Comparison of ENCODE assay signal across 8 mouse cellular contexts in the genomic region with DNA sequence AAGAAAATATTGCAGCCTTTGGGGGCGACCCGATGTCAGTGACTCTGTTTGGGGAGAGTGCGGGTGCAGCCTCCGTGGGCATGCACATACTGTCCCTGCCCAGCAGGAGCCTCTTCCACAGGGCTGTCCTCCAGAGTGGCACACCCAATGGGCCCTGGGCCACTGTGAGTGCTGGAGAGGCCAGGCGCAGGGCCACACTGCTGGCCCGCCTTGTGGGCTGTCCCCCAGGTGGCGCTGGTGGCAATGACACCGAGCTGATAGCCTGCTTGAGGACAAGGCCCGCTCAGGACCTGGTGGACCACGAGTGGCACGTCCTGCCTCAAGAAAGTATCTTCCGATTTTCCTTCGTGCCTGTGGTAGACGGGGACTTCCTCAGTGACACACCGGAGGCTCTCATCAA. TPM values are rescaled to one million over a fixed set of nuclear protein-coding genes. Genes with fewer than 3 reads are reported as not detected.
DNase-seq lines count a peak whose midpoint lies in the region; ATAC-seq lines count a peak whose summit lies in the region.

No protein-coding gene starts in this region.

- peaks cover 64% of the 10 kb centered on the region for H3K4me1 ChIP-seq in heart, embryonic 13.5 days

- peak overlapping the region; percentile 100 for H3K4me2 ChIP-seq in heart, embryonic 13.5 days

- 19% methylated on average over 15 of the region's 15 CpGs for whole genome bisulfite sequencing in heart, embryonic 13.5 days

- H3K27me3 ChIP-seq in heart, embryonic 13.5 days (replicated peaks): peaks cover 55% of the 10 kb centered on the region
- H3K27me3 ChIP-seq in splenic B cell, adult 2 months (ENCODE audit: control insufficient read depth, insufficient read depth, low read length, poor library complexity, severe bottlenecking): no peaks in the 10 kb centered on the region

- peaks cover 7% of the 10 kb centered on the region for H3K36me3 ChIP-seq in heart, embryonic 13.5 days
- peaks cover 2% of the 10 kb centered on the region; the same call in 1 of the 2 replicates for H3K36me3 ChIP-seq in splenic B cell, adult 2 months (ENCODE audit: control insufficient read depth, insufficient read depth, low read length, poor library complexity, severe bottlenecking)

- no peak overlapping the region; the same call in 1 of the 2 replicates for H3K9ac ChIP-seq in heart, embryonic 13.5 days

- H3K4me3 ChIP-seq in heart, embryonic 13.5 days: peak overlapping the region; percentile 57

- peak overlapping the region; percentile 66; the same call in 1 of the 2 replicates for H3K27ac ChIP-seq in heart, embryonic 13.5 days (replicated peaks)

- H3K9me3 ChIP-seq in heart, embryonic 13.5 days: no peaks in the 10 kb centered on the region

- ATAC-seq in heart, embryonic 13.5 days (ENCODE audit: extremely low read depth, insufficient number of reproducible peaks, low FRiP score, low TSS enrichment): no peak
- ATAC-seq in megakaryocyte-erythroid progenitor cell, adult 5-6 weeks (replicated peaks; ENCODE audit: low FRiP score, low TSS enrichment, poor library complexity, severe bottlenecking): peak; percentile 25

- peak; percentile 68 for DNase-seq in cerebellum, adult 11 months
- no peak for DNase-seq in cerebellum, postnatal 4 days (ENCODE audit: low spot score in 2 of 2)
- DNase-seq in A20 (ENCODE audit: low read depth, low spot score): peak; percentile 54
- peak; percentile 71 to 84 for DNase-seq in cerebellum, postnatal 25 days
- DNase-seq in kidney, postnatal 25 days: peak; percentile 80 to 83
- peak; percentile 69 for DNase-seq in splenic B cell, adult 2 months (ENCODE audit: low read depth, low spot score)

RNA-seq across cellular contexts. Expression of gene Ache, which starts 3.4 kb away (rescaled TPM):
- 12.7 and 14.8 TPM in 2 replicates for polyA plus RNA-seq in heart, embryonic 13.5 days (2015; fragmentation: Nextera tagmentation; extraction: Ambion mirVana)
- total RNA-seq in megakaryocyte-erythroid progenitor cell, adult 5-6 weeks (2014; fragmentation: Nextera tagmentation): 20.4 and 22.8 TPM in 2 replicates
- 3.0 and 6.4 TPM in 2 replicates for total RNA-seq in megakaryocyte-erythroid progenitor cell, adult 5-6 weeks (2017)

RNA-seq across cellular contexts. Expression of gene Ufsp1, which starts 3.8 kb away (rescaled TPM):
- 8.1 and 8.8 TPM in 2 replicates for polyA plus RNA-seq in heart, embryonic 13.5 days (2015; fragmentation: Nextera tagmentation; extraction: Ambion mirVana)
- total RNA-seq in megakaryocyte-erythroid progenitor cell, adult 5-6 weeks (2014; fragmentation: Nextera tagmentation): 9.0 and 11.4 TPM in 2 replicates
- 5.2 and 6.0 TPM in 2 replicates for total RNA-seq in megakaryocyte-erythroid progenitor cell, adult 5-6 weeks (2017)

RNA-seq across cellular contexts. Expression of gene Srrt, which starts 16.8 kb away (rescaled TPM):
- 84.9 and 88.1 TPM in 2 replicates for polyA plus RNA-seq in heart, embryonic 13.5 days (2015; fragmentation: Nextera tagmentation; extraction: Ambion mirVana)
- 308 and 381 TPM in 2 replicates for total RNA-seq in megakaryocyte-erythroid progenitor cell, adult 5-6 weeks (2014; fragmentation: Nextera tagmentation)
- 409 and 443 TPM in 2 replicates for total RNA-seq in megakaryocyte-erythroid progenitor cell, adult 5-6 weeks (2017)

RNA-seq across cellular contexts. Expression of gene Trip6, which starts 23.5 kb away (rescaled TPM):
- polyA plus RNA-seq in heart, embryonic 13.5 days (2015; fragmentation: Nextera tagmentation; extraction: Ambion mirVana): 44.7 and 47.3 TPM in 2 replicates
- total RNA-seq in megakaryocyte-erythroid progenitor cell, adult 5-6 weeks (2014; fragmentation: Nextera tagmentation): 21.8 and 27.9 TPM in 2 replicates
- total RNA-seq in megakaryocyte-erythroid progenitor cell, adult 5-6 weeks (2017): 19.6 and 29.9 TPM in 2 replicates

RNA-seq across cellular contexts. Expression of gene Slc12a9, which starts 42.7 kb away (rescaled TPM):
- polyA plus RNA-seq in heart, embryonic 13.5 days (2015; fragmentation: Nextera tagmentation; extraction: Ambion mirVana): 8.1 and 8.7 TPM in 2 replicates
- 2.2 and 3.0 TPM in 2 replicates for total RNA-seq in megakaryocyte-erythroid progenitor cell, adult 5-6 weeks (2014; fragmentation: Nextera tagmentation)
- total RNA-seq in megakaryocyte-erythroid progenitor cell, adult 5-6 weeks (2017): 1.1 and 3.3 TPM in 2 replicates

Comparison
In these comparisons a context has a peak if more than half of its experiments do, and no peak if none do; other contexts are left out.
1. DNase-seq: peak in cerebellum, adult 11 months (single experiment), A20 (single experiment), cerebellum, postnatal 25 days (2 of 2), kidney, postnatal 25 days (2 of 2) and splenic B cell, adult 2 months (single experiment); none in cerebellum, postnatal 4 days (0 of 2).